Mouse (Mus musculus): ENCODE data around the gene Rpl22. TPM values are rescaled to one million over a fixed set of nuclear protein-coding genes. Genes with fewer than 3 reads are reported as not detected.

The Rpl22 gene
- total and polyA plus RNA-seq, 2 experiments: 22.2 to 199 TPM

DNA sequence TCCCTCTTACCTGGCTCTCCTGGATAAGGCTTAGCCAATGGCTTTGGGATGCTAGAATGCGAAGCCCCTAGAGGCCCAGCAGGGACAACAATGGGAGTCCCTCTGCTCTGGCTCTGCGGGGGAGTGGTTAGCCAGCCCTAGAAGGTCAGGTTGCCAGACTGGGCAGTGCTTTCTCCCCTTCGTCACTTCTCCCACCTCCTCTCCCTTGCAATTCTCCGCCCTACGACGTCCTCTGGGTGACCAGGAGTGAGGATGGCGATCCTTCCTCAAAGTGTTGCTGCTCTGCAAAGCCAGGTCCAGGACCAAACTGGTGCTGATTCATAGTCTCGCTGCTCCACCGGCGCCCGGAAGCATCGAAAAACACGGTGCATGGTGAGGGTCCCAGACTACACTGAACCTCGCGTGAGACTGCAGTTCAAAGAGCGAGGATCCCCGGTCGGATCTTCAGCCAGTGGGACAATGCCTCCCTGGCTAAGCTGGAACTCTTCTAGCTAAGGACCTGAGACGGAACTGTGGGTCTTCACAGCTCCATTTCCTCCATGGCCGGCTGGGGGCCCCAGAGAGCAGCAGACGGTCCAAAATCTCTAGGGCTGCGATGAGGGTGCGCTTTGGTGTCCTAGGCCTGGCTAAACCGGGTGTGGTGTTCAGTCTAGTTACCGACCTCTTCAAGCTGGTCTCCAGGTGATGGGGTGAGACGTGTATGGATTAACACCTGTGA is 6.9 kb upstream of the Rpl22 start, which contains the start of gene Rnf207:
Rnf207 (minus strand) TSS at position 477 of the 718 bp plus-strand sequence.
- H3K27me3 ChIP-seq (ENCODE audit: control insufficient read depth, insufficient read depth, low read length): no peaks in the 10 kb centered on the region
- H3K79me2 ChIP-seq (ENCODE audit: control insufficient read depth, insufficient read depth, low read length): no peaks in the 10 kb centered on the region
- WGBS: 9% methylated on average over 26 of the region's 26 CpGs
- peaks cover 3% of the 10 kb centered on the region; the same call in 1 of the 2 replicates for H3K4me1 ChIP-seq (ENCODE audit: control insufficient read depth, insufficient read depth, low read length)
- peak; percentile 26 for DNase-seq (ENCODE audit: extremely low read depth, low read depth, low spot score)
- peak within 1 kb of the TSS; percentile 12; the same call in 1 of the 2 replicates for H3K9ac ChIP-seq (ENCODE audit: low read depth, low read length)
- no peaks in the 10 kb centered on the region for H3K36me3 ChIP-seq (ENCODE audit: control insufficient read depth, insufficient read depth, low read length)
- H3K27ac ChIP-seq (replicated peaks; ENCODE audit: insufficient read depth, low read depth, low read length): no peak within 1 kb of the TSS
- TF ChIP-seq POLR2A (IDR thresholded peaks at IDR 0.05; ENCODE audit: extremely low read depth, insufficient read depth, low read length): no peak
- TF ChIP-seq CTCF (IDR thresholded peaks at IDR 0.05; ENCODE audit: low read depth, low read length): peak; percentile 75
- peak within 1 kb of the TSS; percentile 6; the same call in 1 of the 2 replicates for H3K4me3 ChIP-seq (ENCODE audit: insufficient read depth, low read depth, low read length)

DNA sequence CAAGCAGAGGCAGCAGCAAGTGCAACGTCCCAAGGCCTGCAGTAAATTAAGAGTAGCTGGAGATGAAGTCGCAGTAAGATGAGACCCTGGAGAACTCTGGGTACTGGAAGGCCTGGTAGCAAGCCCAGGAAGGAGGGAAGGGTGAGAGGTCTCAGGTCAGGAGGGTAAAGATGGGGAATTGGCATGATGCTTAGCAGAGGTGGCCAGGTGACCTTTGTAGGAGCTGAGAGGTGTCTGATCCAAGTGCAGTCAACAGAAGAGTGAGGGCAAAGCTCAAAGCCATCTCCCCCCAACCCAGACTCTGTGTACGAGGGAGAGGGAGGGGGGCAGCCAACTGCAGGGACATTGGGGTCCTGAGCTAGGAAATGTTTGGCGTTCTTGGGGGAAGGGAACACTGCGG is 4.1 kb upstream of the Rpl22 start:
- no peaks in the 10 kb centered on the region for H3K36me3 ChIP-seq (ENCODE audit: control insufficient read depth, insufficient read depth, low read length)
- H3K79me2 ChIP-seq (ENCODE audit: control insufficient read depth, insufficient read depth, low read length): peaks cover 7% of the 10 kb centered on the region; the same call in 1 of the 2 replicates
- WGBS: 48% methylated on average over 5 of the region's 5 CpGs
- H3K4me3 ChIP-seq (ENCODE audit: insufficient read depth, low read depth, low read length): no peak overlapping the region
- no peaks in the 10 kb centered on the region for H3K27me3 ChIP-seq (ENCODE audit: control insufficient read depth, insufficient read depth, low read length)
- H3K4me1 ChIP-seq (ENCODE audit: control insufficient read depth, insufficient read depth, low read length): peaks cover 8% of the 10 kb centered on the region
- H3K27ac ChIP-seq (replicated peaks; ENCODE audit: insufficient read depth, low read depth, low read length): no peak overlapping the region
- DNase-seq (ENCODE audit: extremely low read depth, low read depth, low spot score): peak; percentile 53
- no peak for TF ChIP-seq POLR2A (IDR thresholded peaks at IDR 0.05; ENCODE audit: extremely low read depth, insufficient read depth, low read length)
- no peak for TF ChIP-seq CTCF (IDR thresholded peaks at IDR 0.05; ENCODE audit: low read depth, low read length)
- H3K9ac ChIP-seq (ENCODE audit: low read depth, low read length): no peak overlapping the region

DNA sequence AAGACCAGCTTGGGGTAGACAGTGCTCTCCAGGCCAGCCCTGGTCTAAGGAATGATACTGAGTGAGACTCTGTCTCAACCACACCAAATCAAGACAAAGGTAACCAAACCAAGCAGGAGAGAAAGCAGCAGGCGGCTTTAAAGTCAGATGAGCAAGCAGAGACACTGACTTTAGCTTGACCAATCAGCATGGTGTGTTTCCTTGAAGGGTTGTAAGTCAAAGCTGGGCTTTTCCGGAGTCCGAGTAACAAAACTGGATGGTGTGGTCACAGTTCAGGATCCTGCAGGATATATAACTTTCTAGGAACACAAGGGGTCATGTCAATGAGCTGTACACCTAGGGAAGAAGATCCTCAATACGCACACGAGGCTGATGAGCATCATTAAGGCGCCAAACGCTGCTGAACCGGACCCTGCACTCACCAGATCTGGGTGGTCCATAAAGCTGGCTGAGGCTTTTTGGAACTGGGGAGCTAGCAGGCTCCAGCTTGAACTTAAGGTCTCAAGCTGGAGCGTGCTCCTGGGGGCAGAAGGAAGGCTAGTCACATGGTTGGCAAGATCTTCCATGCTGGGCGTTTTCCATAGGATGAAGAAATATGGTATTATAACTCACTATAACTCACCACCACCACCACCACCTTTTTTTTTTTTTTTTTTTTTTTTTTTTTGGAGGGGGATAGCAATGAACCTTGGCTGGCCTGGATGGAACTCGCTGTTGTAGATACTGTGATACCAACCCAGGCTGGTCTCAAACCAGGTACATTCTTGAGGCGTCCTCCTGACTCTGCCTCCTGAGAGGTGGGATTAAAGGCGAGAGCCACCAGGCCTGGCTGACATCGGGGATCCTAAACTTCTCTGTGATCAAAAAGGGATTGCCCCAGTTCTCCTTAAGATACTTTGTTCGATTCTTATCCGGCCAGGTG is 640 bp upstream of the Rpl22 start:
- H3K36me3 ChIP-seq (ENCODE audit: control insufficient read depth, insufficient read depth, low read length): peaks cover 7% of the 10 kb centered on the region; the same call in 1 of the 2 replicates
- DNase-seq (ENCODE audit: extremely low read depth, low read depth, low spot score): no peak
- H3K9ac ChIP-seq (ENCODE audit: low read depth, low read length): peak overlapping the region; percentile 35
- H3K79me2 ChIP-seq (ENCODE audit: control insufficient read depth, insufficient read depth, low read length): peaks cover 13% of the 10 kb centered on the region; the same call in 1 of the 2 replicates
- peaks cover 10% of the 10 kb centered on the region for H3K4me1 ChIP-seq (ENCODE audit: control insufficient read depth, insufficient read depth, low read length)
- H3K27me3 ChIP-seq (ENCODE audit: control insufficient read depth, insufficient read depth, low read length): no peaks in the 10 kb centered on the region
- 45% methylated on average over 16 of the region's 16 CpGs for WGBS
- peak overlapping the region; percentile 41 for H3K4me3 ChIP-seq (ENCODE audit: insufficient read depth, low read depth, low read length)
- TF ChIP-seq CTCF (IDR thresholded peaks at IDR 0.05; ENCODE audit: low read depth, low read length) (no peak), POLR2A (IDR thresholded peaks at IDR 0.05; ENCODE audit: extremely low read depth, insufficient read depth, low read length) (no peak)
- peak overlapping the region; percentile 30 for H3K27ac ChIP-seq (replicated peaks; ENCODE audit: insufficient read depth, low read depth, low read length)

DNA sequence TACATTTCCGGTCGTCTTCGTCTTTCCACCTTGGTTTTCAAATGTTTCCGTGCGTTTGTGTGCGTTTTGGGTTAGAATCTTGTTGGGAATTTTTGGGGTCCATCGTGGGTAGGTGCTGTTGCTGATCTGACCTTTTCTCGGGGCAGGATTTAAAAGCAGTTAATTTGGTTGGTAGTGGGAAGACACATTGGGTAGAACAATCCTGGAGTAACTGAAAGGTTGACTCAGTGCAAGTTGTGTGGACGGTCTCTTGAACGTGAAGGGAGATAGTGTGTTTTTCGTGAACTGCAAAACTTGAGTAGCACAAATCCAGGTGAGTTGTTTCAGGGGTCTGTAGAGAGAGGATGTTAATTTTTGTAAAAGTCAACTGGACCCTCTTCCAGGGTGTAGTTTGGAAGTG is 1.0 kb downstream of the Rpl22 start:
- DNase-seq (ENCODE audit: extremely low read depth, low read depth, low spot score): no peak
- H3K79me2 ChIP-seq (ENCODE audit: control insufficient read depth, insufficient read depth, low read length): peaks cover 13% of the 10 kb centered on the region; the same call in 1 of the 2 replicates
- 1% methylated on average over 11 of the region's 11 CpGs for WGBS
- H3K36me3 ChIP-seq (ENCODE audit: control insufficient read depth, insufficient read depth, low read length): peaks cover 7% of the 10 kb centered on the region; the same call in 1 of the 2 replicates
- no peak for TF ChIP-seq CTCF (IDR thresholded peaks at IDR 0.05; ENCODE audit: low read depth, low read length)
- no peak for TF ChIP-seq POLR2A (IDR thresholded peaks at IDR 0.05; ENCODE audit: extremely low read depth, insufficient read depth, low read length)
- H3K9ac ChIP-seq (ENCODE audit: low read depth, low read length): peak overlapping the region; percentile 80
- peak overlapping the region; percentile 74 for H3K4me3 ChIP-seq (ENCODE audit: insufficient read depth, low read depth, low read length)
- H3K27ac ChIP-seq (replicated peaks; ENCODE audit: insufficient read depth, low read depth, low read length): no peak overlapping the region
- peaks cover 10% of the 10 kb centered on the region for H3K4me1 ChIP-seq (ENCODE audit: control insufficient read depth, insufficient read depth, low read length)
- H3K27me3 ChIP-seq (ENCODE audit: control insufficient read depth, insufficient read depth, low read length): no peaks in the 10 kb centered on the region

DNA sequence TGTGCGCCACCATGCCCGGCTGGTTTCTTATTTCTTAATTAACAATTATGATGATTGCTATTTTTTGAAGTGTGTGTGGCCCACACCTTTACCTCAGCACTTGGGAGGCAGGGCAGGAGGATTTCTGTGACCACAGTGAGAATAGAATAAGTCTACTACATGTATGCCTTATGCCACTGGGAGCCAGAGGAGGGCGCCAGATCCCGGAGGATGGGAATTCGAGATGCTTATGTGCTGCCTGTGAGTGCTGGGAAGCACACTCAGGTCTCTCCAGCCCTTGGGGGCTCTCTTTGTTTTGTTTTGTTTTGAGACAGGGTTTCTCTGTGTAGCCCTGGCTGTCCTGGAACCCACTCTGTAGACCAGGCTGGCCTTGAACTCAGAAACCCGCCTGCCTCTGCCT is 3.1 kb downstream of the Rpl22 start:
- no peak overlapping the region for H3K9ac ChIP-seq (ENCODE audit: low read depth, low read length)
- H3K36me3 ChIP-seq (ENCODE audit: control insufficient read depth, insufficient read depth, low read length): peaks cover 16% of the 10 kb centered on the region; the same call in 1 of the 2 replicates
- WGBS: 85% methylated on average over 6 of the region's 6 CpGs
- no peaks in the 10 kb centered on the region for H3K27me3 ChIP-seq (ENCODE audit: control insufficient read depth, insufficient read depth, low read length)
- H3K79me2 ChIP-seq (ENCODE audit: control insufficient read depth, insufficient read depth, low read length): peaks cover 13% of the 10 kb centered on the region; the same call in 1 of the 2 replicates
- DNase-seq (ENCODE audit: extremely low read depth, low read depth, low spot score): no peak
- H3K4me1 ChIP-seq (ENCODE audit: control insufficient read depth, insufficient read depth, low read length): peaks cover 10% of the 10 kb centered on the region
- H3K27ac ChIP-seq (replicated peaks; ENCODE audit: insufficient read depth, low read depth, low read length): no peak overlapping the region
- H3K4me3 ChIP-seq (ENCODE audit: insufficient read depth, low read depth, low read length): no peak overlapping the region
- peak; percentile 67 for TF ChIP-seq CTCF (IDR thresholded peaks at IDR 0.05; ENCODE audit: low read depth, low read length)
- no peak for TF ChIP-seq POLR2A (IDR thresholded peaks at IDR 0.05; ENCODE audit: extremely low read depth, insufficient read depth, low read length)
